Mouse (Mus musculus) c-Kit-positive CD71-positive TER-119-positive erythroid progenitor cells, embryonic 14.5 days (primary cell): ENCODE data around the gene Zfp800.

Source experiments
- DNase-seq: peaks from one replicate; pipeline ENCODE4 v3.0.0-alpha.2; 2013; ENCODE audit warnings: low spot score

Gene Zfp800

GRCm38 (mm10) chr6:28397681-28398203 is at the start of gene Zfp800:
Gene Zfp800 (minus strand): TSS chr6:28398005.
- no peak for DNase-seq

GRCm38 (mm10) chr6:28431538-28431855 is 33.7 kb upstream of the Zfp800 start:
- DNase-seq, result peak; percentile 24

- peak; percentile 55 for DNase-seq
These were observed 33.2 kb upstream of the Zfp800 start for GRCm38 (mm10) chr6:28430795-28431537.

- DNase-seq, result no peak
These were observed 32.1 kb upstream of the Zfp800 start for GRCm38 (mm10) chr6:28429870-28430269.

- no peak for DNase-seq
These were observed 30.5 kb upstream of the Zfp800 start, which contains the start of gene Gcc1 for GRCm38 (mm10) chr6:28428290-28428689. Gene Gcc1 (minus strand): TSS chr6:28428390.

- DNase-seq, result no peak
These were observed 29.5 kb upstream of the Zfp800 start, which contains the start of gene Fscn3 for GRCm38 (mm10) chr6:28427096-28427839. Gene Fscn3 (plus strand): TSS chr6:28427789.

GRCm38 (mm10) chr6:28425019-28425418 is 27.2 kb upstream of the Zfp800 start:
- no peak for DNase-seq

GRCm38 (mm10) chr6:28423767-28424695 is 26.2 kb upstream of the Zfp800 start:
- DNase-seq, result peak; percentile 75

GRCm38 (mm10) chr6:28423313-28423712 is 25.5 kb upstream of the Zfp800 start, which contains the start of gene Arf5:
Gene Arf5 (plus strand): TSS chr6:28423560.
- peak; percentile 81 for DNase-seq

- no peak for DNase-seq
These were observed 25.0 kb upstream of the Zfp800 start for GRCm38 (mm10) chr6:28422651-28423290.

- DNase-seq, result peak; percentile 95
These were observed 23.7 kb upstream of the Zfp800 start for GRCm38 (mm10) chr6:28421469-28422000.

- no peak for DNase-seq
These were observed 23.1 kb upstream of the Zfp800 start for GRCm38 (mm10) chr6:28420865-28421264.

GRCm38 (mm10) chr6:28420361-28420760 is 22.6 kb upstream of the Zfp800 start:
- DNase-seq, result no peak

- no peak for DNase-seq
These were observed 21.9 kb upstream of the Zfp800 start for GRCm38 (mm10) chr6:28419673-28420072.

- no peak for DNase-seq
These were observed 20.6 kb upstream of the Zfp800 start for GRCm38 (mm10) chr6:28418449-28418848.

GRCm38 (mm10) chr6:28416981-28417380 is 19.2 kb upstream of the Zfp800 start:
- no peak for DNase-seq

GRCm38 (mm10) chr6:28411236-28411635 is 13.4 kb upstream of the Zfp800 start:
- DNase-seq, result no peak

- DNase-seq, result no peak
These were observed 12.2 kb upstream of the Zfp800 start for GRCm38 (mm10) chr6:28410053-28410452.

- peak; percentile 27 for DNase-seq
These were observed 2.0 kb upstream of the Zfp800 start for GRCm38 (mm10) chr6:28399791-28400190.

- no peak for DNase-seq
These were observed 921 bp upstream of the Zfp800 start for GRCm38 (mm10) chr6:28398726-28399125.

- DNase-seq, result no peak
These were observed 850 bp downstream of the Zfp800 start for GRCm38 (mm10) chr6:28396853-28397457.
